Mouse (Mus musculus): Measurements from ENCODE around the gene Nit1. TPM values are rescaled to one million over a fixed set of nuclear protein-coding genes. Genes with fewer than 3 reads are reported as not detected.
"Not testable (repeated sequence)": the region's sequence is repeated elsewhere in the genome, so short reads cannot be mapped to it uniquely, and the experiment has no call there.

Gene Nit1
- polyA plus RNA-seq, 1 experiment = 50.7 TPM

DNA sequence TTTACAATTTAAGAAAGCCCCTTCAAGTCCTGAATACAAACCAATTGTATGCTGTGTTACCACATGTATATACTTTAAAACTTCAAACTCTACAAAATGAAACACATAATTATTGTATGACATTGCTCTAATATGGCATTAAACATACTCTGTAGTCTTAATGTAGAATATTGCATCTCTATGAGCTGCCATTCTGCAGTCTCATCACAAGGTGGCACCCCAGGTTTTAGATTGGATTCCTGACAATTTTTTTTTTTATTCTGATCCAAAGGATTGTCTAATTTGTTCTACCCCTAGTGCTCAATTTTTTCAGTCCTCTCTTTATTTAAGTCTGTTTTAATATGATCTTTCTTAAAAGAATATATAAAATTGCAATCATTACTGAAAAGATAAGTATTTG lies 24.0 kb downstream of the Nit1 start:
- Histone ChIP-seq H3K4me3 (ENCODE audit: low read depth, low read length) (no peak overlapping the region), H3K4me1 (ENCODE audit: control insufficient read depth, insufficient read depth, insufficient read length, low read length) (peaks cover 7% of the 10 kb centered on the region; the same call in 1 of the 2 replicates), H3K36me3 (ENCODE audit: control insufficient read depth, insufficient read depth, low read length) (no peaks in the 10 kb centered on the region), H3K27ac (ENCODE audit: insufficient read depth, low read depth, low read length) (no peak overlapping the region), H3K27me3 (ENCODE audit: control insufficient read depth, insufficient read depth, low read length) (no peaks in the 10 kb centered on the region)
- TF ChIP-seq CTCF (IDR thresholded peaks at IDR 0.05; ENCODE audit: extremely low read depth, insufficient read length, insufficient replicate concordance, low read depth, low read length) (no peak), POLR2A (IDR thresholded peaks at IDR 0.05; ENCODE audit: low read depth, low read length) (no peak)

DNA sequence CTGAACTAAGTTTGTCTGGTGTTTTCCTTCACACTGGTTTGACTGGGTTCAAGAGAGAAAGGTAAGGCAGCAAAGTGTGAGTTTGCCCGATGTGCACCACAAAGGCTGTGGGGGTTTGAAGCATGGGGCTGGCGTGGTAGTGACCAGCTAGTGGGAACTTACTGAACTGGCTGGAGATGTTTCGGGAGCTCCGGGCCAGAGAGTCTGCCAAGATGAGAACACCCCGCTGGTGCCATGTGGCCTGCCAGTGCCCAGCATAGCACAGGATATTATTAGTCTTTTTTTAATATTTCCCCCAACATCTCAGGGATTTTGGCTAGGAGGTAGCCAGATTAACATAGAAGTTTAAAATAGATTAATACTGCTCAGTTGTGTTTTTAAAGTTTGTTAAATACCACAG lies 25.3 kb downstream of the Nit1 start:
- no peaks in the 10 kb centered on the region for H3K36me3 ChIP-seq (ENCODE audit: control insufficient read depth, insufficient read depth, low read length)
- peaks cover 5% of the 10 kb centered on the region; the same call in 1 of the 2 replicates for H3K4me1 ChIP-seq (ENCODE audit: control insufficient read depth, insufficient read depth, insufficient read length, low read length)
- 42% methylated on average over 5 of the region's 5 CpGs for WGBS
- TF ChIP-seq CTCF (IDR thresholded peaks at IDR 0.05; ENCODE audit: extremely low read depth, insufficient read length, insufficient replicate concordance, low read depth, low read length) (no peak), POLR2A (IDR thresholded peaks at IDR 0.05; ENCODE audit: low read depth, low read length) (no peak)
- H3K27me3 ChIP-seq (ENCODE audit: control insufficient read depth, insufficient read depth, low read length) = no peaks in the 10 kb centered on the region
- no peak overlapping the region for H3K27ac ChIP-seq (ENCODE audit: insufficient read depth, low read depth, low read length)
- 0 out of 2 replicates have a peak overlapping the region, but pooled peaks have one; percentile 24 for H3K4me3 ChIP-seq (ENCODE audit: low read depth, low read length)

DNA sequence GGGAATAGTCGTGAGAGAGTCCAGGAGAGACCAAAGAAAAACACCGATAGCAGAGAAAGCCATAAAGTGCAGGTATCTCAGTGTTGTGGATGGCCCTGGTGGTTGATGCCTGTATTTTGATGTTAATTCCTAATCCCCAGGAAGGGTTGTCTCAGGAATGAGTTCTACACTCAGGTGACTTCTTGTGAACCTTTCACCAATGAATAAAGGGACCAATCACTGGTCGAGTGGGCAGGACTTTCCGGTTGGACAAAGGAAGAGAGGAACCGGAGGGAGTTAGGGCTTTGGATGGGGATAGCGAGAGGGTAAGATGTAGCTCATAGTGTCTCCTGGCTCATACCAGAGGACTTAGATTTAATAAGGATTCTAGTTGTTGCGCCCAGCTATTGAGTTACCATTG lies 25.7 kb downstream of the Nit1 start:
- Histone ChIP-seq H3K27me3 (ENCODE audit: control insufficient read depth, insufficient read depth, low read length) (no peaks in the 10 kb centered on the region), H3K4me1 (ENCODE audit: control insufficient read depth, insufficient read depth, insufficient read length, low read length) (peaks cover 5% of the 10 kb centered on the region; the same call in 1 of the 2 replicates), H3K36me3 (ENCODE audit: control insufficient read depth, insufficient read depth, low read length) (no peaks in the 10 kb centered on the region), H3K27ac (ENCODE audit: insufficient read depth, low read depth, low read length) (no peak overlapping the region), H3K4me3 (ENCODE audit: low read depth, low read length) (no peak overlapping the region)
- 30% methylated on average over 7 of the region's 7 CpGs for WGBS
- TF ChIP-seq CTCF (IDR thresholded peaks at IDR 0.05; ENCODE audit: extremely low read depth, insufficient read length, insufficient replicate concordance, low read depth, low read length) = no peak

DNA sequence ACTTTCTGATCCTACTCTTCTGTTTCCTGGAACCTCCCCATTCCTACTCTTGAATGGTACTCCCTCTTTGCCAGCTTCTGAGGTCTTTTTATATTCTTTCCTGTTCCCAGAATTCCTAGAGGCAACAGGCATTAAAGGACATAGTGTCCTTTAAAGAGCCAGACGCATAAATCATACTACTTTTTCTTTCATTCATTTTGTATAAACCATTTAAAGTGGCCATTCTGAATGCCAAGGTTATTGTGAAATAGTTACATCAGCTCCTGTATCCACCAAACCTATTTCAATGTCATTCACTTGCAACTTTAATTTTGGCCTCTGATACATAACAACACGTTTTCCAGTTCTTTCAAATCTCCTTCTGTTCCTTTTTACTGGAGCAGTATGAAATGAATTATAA lies 36.1 kb downstream of the Nit1 start:
- WGBS = 72% methylated on average over 2 of the region's 2 CpGs
- no peaks in the 10 kb centered on the region for H3K4me1 ChIP-seq (ENCODE audit: control insufficient read depth, insufficient read depth, insufficient read length, low read length)
- 0 out of 2 replicates have a peak, but pooled peaks cover 2% of the 10 kb centered on the region for H3K27me3 ChIP-seq (ENCODE audit: control insufficient read depth, insufficient read depth, low read length)
- H3K36me3 ChIP-seq (ENCODE audit: control insufficient read depth, insufficient read depth, low read length) = no peaks in the 10 kb centered on the region
- no peak overlapping the region for H3K27ac ChIP-seq (ENCODE audit: insufficient read depth, low read depth, low read length)
- TF ChIP-seq POLR2A (IDR thresholded peaks at IDR 0.05; ENCODE audit: low read depth, low read length) (no peak), CTCF (IDR thresholded peaks at IDR 0.05; ENCODE audit: extremely low read depth, insufficient read length, insufficient replicate concordance, low read depth, low read length) (no peak)
- H3K4me3 ChIP-seq (ENCODE audit: low read depth, low read length) = no peak overlapping the region

DNA sequence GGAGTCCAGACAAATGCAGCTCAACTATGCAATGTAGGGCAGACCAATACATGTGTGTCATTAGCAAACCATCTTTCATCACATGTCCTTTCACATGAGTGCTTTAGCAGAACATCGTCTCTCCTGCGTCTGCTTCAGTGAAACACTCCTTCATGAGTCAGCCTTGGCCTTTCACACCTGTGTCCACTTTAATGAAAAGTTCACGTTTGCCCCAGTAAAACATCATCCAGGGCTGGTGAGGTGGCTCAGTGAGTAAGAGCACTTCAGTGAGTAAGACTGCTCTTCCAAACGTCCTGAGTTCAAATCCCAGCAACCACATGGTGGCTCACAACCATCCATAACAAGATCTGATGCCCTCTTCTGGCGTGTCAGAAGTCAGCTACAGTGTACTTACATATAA lies 39.3 kb downstream of the Nit1 start:
- 63% methylated on average over 5 of the region's 5 CpGs for WGBS
- not testable (repeated sequence) for H3K27me3 ChIP-seq (ENCODE audit: control insufficient read depth, insufficient read depth, low read length); H3K4me1 ChIP-seq (ENCODE audit: control insufficient read depth, insufficient read depth, insufficient read length, low read length); H3K36me3 ChIP-seq (ENCODE audit: control insufficient read depth, insufficient read depth, low read length); H3K27ac ChIP-seq (ENCODE audit: insufficient read depth, low read depth, low read length); H3K4me3 ChIP-seq (ENCODE audit: low read depth, low read length)

DNA sequence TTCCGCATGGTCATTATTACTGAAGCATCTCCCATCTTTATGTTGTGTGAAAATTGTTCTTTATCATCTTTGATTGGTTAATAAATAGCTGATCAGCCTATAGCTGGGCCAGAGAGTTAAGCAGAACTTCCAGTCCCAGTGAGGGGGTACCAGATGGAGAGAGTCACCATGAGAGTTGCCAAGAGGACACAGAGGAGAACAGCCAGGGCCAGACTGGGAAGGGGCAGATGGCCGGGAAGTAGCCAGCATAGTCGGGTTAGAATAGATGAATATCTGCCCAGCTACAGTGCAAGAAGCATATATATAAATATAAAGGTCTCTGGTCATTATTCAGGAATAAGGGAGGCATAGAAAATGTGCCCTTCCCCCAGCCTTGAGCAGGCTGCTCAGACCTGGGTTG lies 47.2 kb downstream of the Nit1 start:
- no peak overlapping the region for H3K4me3 ChIP-seq (ENCODE audit: low read depth, low read length)
- peaks cover 4% of the 10 kb centered on the region; the same call in 1 of the 2 replicates for H3K4me1 ChIP-seq (ENCODE audit: control insufficient read depth, insufficient read depth, insufficient read length, low read length)
- WGBS = 67% methylated on average over 3 of the region's 3 CpGs
- no peak overlapping the region for H3K27ac ChIP-seq (ENCODE audit: insufficient read depth, low read depth, low read length)
- no peak for TF ChIP-seq POLR2A (IDR thresholded peaks at IDR 0.05; ENCODE audit: low read depth, low read length)
- TF ChIP-seq CTCF (IDR thresholded peaks at IDR 0.05; ENCODE audit: extremely low read depth, insufficient read length, insufficient replicate concordance, low read depth, low read length) = no peak
- no peaks in the 10 kb centered on the region for H3K36me3 ChIP-seq (ENCODE audit: control insufficient read depth, insufficient read depth, low read length)
- H3K27me3 ChIP-seq (ENCODE audit: control insufficient read depth, insufficient read depth, low read length) = no peaks in the 10 kb centered on the region

DNA sequence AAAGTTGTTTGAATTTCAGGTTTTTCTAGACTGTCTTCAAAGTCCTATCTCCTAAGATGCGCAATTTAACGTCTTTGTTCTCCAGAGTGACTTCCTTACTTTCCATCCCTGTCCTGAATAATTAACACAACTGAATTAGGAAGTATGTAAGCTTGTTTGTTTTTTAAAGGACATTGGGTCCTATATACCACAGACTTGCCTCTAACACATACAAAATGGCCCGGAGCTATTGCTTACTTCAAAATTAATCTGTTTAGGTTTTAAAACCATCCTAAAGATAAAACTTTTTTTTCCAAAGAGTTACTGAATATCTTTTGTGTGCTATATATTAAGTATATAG lies 50.4 kb downstream of the Nit1 start:
- H3K27ac ChIP-seq (ENCODE audit: insufficient read depth, low read depth, low read length) = peak overlapping the region; percentile 94
- TF ChIP-seq CTCF (IDR thresholded peaks at IDR 0.05; ENCODE audit: extremely low read depth, insufficient read length, insufficient replicate concordance, low read depth, low read length) (no peak), POLR2A (IDR thresholded peaks at IDR 0.05; ENCODE audit: low read depth, low read length) (no peak)
- peak overlapping the region; percentile 76; the same call in 1 of the 2 replicates for H3K4me3 ChIP-seq (ENCODE audit: low read depth, low read length)
- H3K27me3 ChIP-seq (ENCODE audit: control insufficient read depth, insufficient read depth, low read length) = no peaks in the 10 kb centered on the region
- H3K36me3 ChIP-seq (ENCODE audit: control insufficient read depth, insufficient read depth, low read length) = no peaks in the 10 kb centered on the region
- 11% methylated on average over 3 of the region's 3 CpGs for WGBS
- H3K4me1 ChIP-seq (ENCODE audit: control insufficient read depth, insufficient read depth, insufficient read length, low read length) = peaks cover 8% of the 10 kb centered on the region; the same call in 1 of the 2 replicates
